Mouse (Mus musculus): Measurements from ENCODE around the gene Hint1. TPM values are rescaled to one million over a fixed set of nuclear protein-coding genes. Genes with fewer than 3 reads are reported as not detected.
A peak's percentile ranks its signal among the peaks of the same experiment; 100 is the strongest.
"Not testable (repeated sequence)": the region's sequence is repeated elsewhere in the genome, so short reads cannot be mapped to it uniquely, and the experiment has no call there.

The Hint1 gene
- polyA plus RNA-seq, 1 experiment, result 532 TPM

GRCm38 (mm10) chr11:54840891-54841290 is 25.3 kb upstream of the Hint1 start:
- H3K27ac ChIP-seq (ENCODE audit: insufficient read depth, low read length), result no peak overlapping the region
- H3K4me1 ChIP-seq (ENCODE audit: control insufficient read depth, insufficient read depth, low read length), result peaks cover 5% of the 10 kb centered on the region
- TF ChIP-seq CTCF (IDR thresholded peaks at IDR 0.05; ENCODE audit: extremely low read depth, insufficient read depth, low read length) (no peak), POLR2A (IDR thresholded peaks at IDR 0.05; ENCODE audit: extremely low read depth, insufficient read depth, low read length) (no peak)
- H3K4me3 ChIP-seq (ENCODE audit: insufficient read depth, low read length), result no peak overlapping the region

GRCm38 (mm10) chr11:54844424-54844823 is 21.8 kb upstream of the Hint1 start:
- H3K27ac ChIP-seq (ENCODE audit: insufficient read depth, low read length), result no peak overlapping the region
- TF ChIP-seq POLR2A (IDR thresholded peaks at IDR 0.05; ENCODE audit: extremely low read depth, insufficient read depth, low read length), result no peak
- no peak for TF ChIP-seq CTCF (IDR thresholded peaks at IDR 0.05; ENCODE audit: extremely low read depth, insufficient read depth, low read length)
- H3K4me3 ChIP-seq (ENCODE audit: insufficient read depth, low read length), result no peak overlapping the region
- H3K4me1 ChIP-seq (ENCODE audit: control insufficient read depth, insufficient read depth, low read length), result peaks cover 10% of the 10 kb centered on the region

GRCm38 (mm10) chr11:54844959-54845358 is 21.2 kb upstream of the Hint1 start:
- TF ChIP-seq POLR2A (IDR thresholded peaks at IDR 0.05; ENCODE audit: extremely low read depth, insufficient read depth, low read length), result no peak
- TF ChIP-seq CTCF (IDR thresholded peaks at IDR 0.05; ENCODE audit: extremely low read depth, insufficient read depth, low read length), result no peak
- Histone ChIP-seq H3K27ac (ENCODE audit: insufficient read depth, low read length) (no peak overlapping the region), H3K4me1 (ENCODE audit: control insufficient read depth, insufficient read depth, low read length) (peaks cover 10% of the 10 kb centered on the region), H3K4me3 (ENCODE audit: insufficient read depth, low read length) (no peak overlapping the region)

GRCm38 (mm10) chr11:54845470-54846442 is 20.4 kb upstream of the Hint1 start:
- no peak overlapping the region for H3K27ac ChIP-seq (ENCODE audit: insufficient read depth, low read length)
- H3K4me3 ChIP-seq (ENCODE audit: insufficient read depth, low read length), result no peak overlapping the region
- TF ChIP-seq POLR2A (IDR thresholded peaks at IDR 0.05; ENCODE audit: extremely low read depth, insufficient read depth, low read length) (no peak), CTCF (IDR thresholded peaks at IDR 0.05; ENCODE audit: extremely low read depth, insufficient read depth, low read length) (no peak)
- H3K4me1 ChIP-seq (ENCODE audit: control insufficient read depth, insufficient read depth, low read length), result peaks cover 10% of the 10 kb centered on the region

GRCm38 (mm10) chr11:54849961-54850758 is 16.0 kb upstream of the Hint1 start:
- TF ChIP-seq POLR2A (IDR thresholded peaks at IDR 0.05; ENCODE audit: extremely low read depth, insufficient read depth, low read length) (no peak), CTCF (IDR thresholded peaks at IDR 0.05; ENCODE audit: extremely low read depth, insufficient read depth, low read length) (no peak)
- H3K4me1 ChIP-seq (ENCODE audit: control insufficient read depth, insufficient read depth, low read length), result peaks cover 9% of the 10 kb centered on the region
- H3K4me3 ChIP-seq (ENCODE audit: insufficient read depth, low read length), result no peak overlapping the region
- H3K27ac ChIP-seq (ENCODE audit: insufficient read depth, low read length), result no peak overlapping the region

- no peak overlapping the region for H3K27ac ChIP-seq (ENCODE audit: insufficient read depth, low read length)
- H3K4me3 ChIP-seq (ENCODE audit: insufficient read depth, low read length), result no peak overlapping the region
- TF ChIP-seq CTCF (IDR thresholded peaks at IDR 0.05; ENCODE audit: extremely low read depth, insufficient read depth, low read length) (no peak), POLR2A (IDR thresholded peaks at IDR 0.05; ENCODE audit: extremely low read depth, insufficient read depth, low read length) (no peak)
- no peaks in the 10 kb centered on the region for H3K4me1 ChIP-seq (ENCODE audit: control insufficient read depth, insufficient read depth, low read length)
These were observed 14.5 kb upstream of the Hint1 start for GRCm38 (mm10) chr11:54851656-54852055.

GRCm38 (mm10) chr11:54858880-54859279 is 7.3 kb upstream of the Hint1 start:
- not testable (repeated sequence) for H3K27ac ChIP-seq (ENCODE audit: insufficient read depth, low read length); H3K4me1 ChIP-seq (ENCODE audit: control insufficient read depth, insufficient read depth, low read length); H3K4me3 ChIP-seq (ENCODE audit: insufficient read depth, low read length)

GRCm38 (mm10) chr11:54859322-54860165 is 6.6 kb upstream of the Hint1 start:
- no peak for TF ChIP-seq POLR2A (IDR thresholded peaks at IDR 0.05; ENCODE audit: extremely low read depth, insufficient read depth, low read length)
- TF ChIP-seq CTCF (IDR thresholded peaks at IDR 0.05; ENCODE audit: extremely low read depth, insufficient read depth, low read length), result peak; percentile 53
- H3K4me3 ChIP-seq (ENCODE audit: insufficient read depth, low read length), result peak overlapping the region; percentile 76
- no peaks in the 10 kb centered on the region for H3K4me1 ChIP-seq (ENCODE audit: control insufficient read depth, insufficient read depth, low read length)
- H3K27ac ChIP-seq (ENCODE audit: insufficient read depth, low read length), result peak overlapping the region; percentile 83; the same call in 1 of the 2 replicates

All from cortical plate, adult 2 months (tissue).